Mouse (Mus musculus) lung, adult 10 weeks (tissue): ENCODE data around the gene Epn3. TPM values are rescaled to one million over a fixed set of nuclear protein-coding genes. Genes with fewer than 3 reads are reported as not detected.

Experiments
- polyA plus RNA-seq: library from polyadenylated mRNA; stranded (reverse); fragments of 350-450 nt; fragmentation: Illumina TruSeq; extraction: RNeasy Lipid Tissue Mini Kit (QIAGEN cat#74804); gene quantifications from one replicate; pipeline ENCODE4 v1.2.3, GENCODE M21; 2014; ENCODE audit warnings: low read depth, low replicate concordance; ENCODE audit not compliant: insufficient read depth

Epn3 gene
- polyA plus RNA-seq: 21.0 TPM

GRCm38 (mm10) chr11:94499661-94500152, at the start of gene Epn3:
Gene Epn3 (minus strand): TSS chr11:94499974.

GRCm38 (mm10) chr11:94548888-94549690, 49.3 kb upstream of the Epn3 start, which contains the start of gene Rsad1:
Gene Rsad1 (minus strand): TSS chr11:94549255.

GRCm38 (mm10) chr11:94521219-94521843, 21.6 kb upstream of the Epn3 start, which contains the start of gene Mycbpap:
Gene Mycbpap (minus strand): TSS chr11:94521742.

GRCm38 (mm10) chr11:94486001-94486400, 13.8 kb downstream of the Epn3 start, which contains the start of gene Spata20:
Gene Spata20 (minus strand): TSS chr11:94486179.

GRCm38 (mm10) chr11:94473707-94474543, 25.8 kb downstream of the Epn3 start, which contains the start of gene Cacna1g:
Gene Cacna1g (minus strand): TSS chr11:94474198.

Other genes starting within 250 kb of the Epn3 start
- not detected for gene Gm21885, start 218.1 kb downstream of the Epn3 start, polyA plus RNA-seq
- 42.5 TPM for gene Luc7l3, start 178.0 kb downstream of the Epn3 start, polyA plus RNA-seq
- 89.4 TPM for gene Ankrd40, start 172.0 kb downstream of the Epn3 start, polyA plus RNA-seq
- gene Abcc3, start 107.0 kb downstream of the Epn3 start, polyA plus RNA-seq: 21.3 TPM
- 0.23 TPM for gene Cacna1g, start 25.8 kb downstream of the Epn3 start, polyA plus RNA-seq
- gene Spata20, start 13.8 kb downstream of the Epn3 start, polyA plus RNA-seq: 0.11 TPM
- 9.0 TPM for gene Mycbpap, start 21.8 kb upstream of the Epn3 start, polyA plus RNA-seq
- gene Rsad1, start 49.3 kb upstream of the Epn3 start, polyA plus RNA-seq: 2.1 TPM
- 20.1 TPM for gene Chad, start 65.1 kb upstream of the Epn3 start, polyA plus RNA-seq
- 10.8 TPM for gene Acsf2, start 101.9 kb upstream of the Epn3 start, polyA plus RNA-seq
- 32.8 TPM for gene Lrrc59, start 129.8 kb upstream of the Epn3 start, polyA plus RNA-seq
- 76.6 TPM for gene Mrpl27, start 153.8 kb upstream of the Epn3 start, polyA plus RNA-seq
- gene Eme1, start 154.0 kb upstream of the Epn3 start, polyA plus RNA-seq: 0.35 TPM
- 9.5 TPM for gene Xylt2, start 177.5 kb upstream of the Epn3 start, polyA plus RNA-seq
- not detected for gene Gm11541, start 204.5 kb upstream of the Epn3 start, polyA plus RNA-seq
- not detected for gene Cdc34b, start 241.8 kb upstream of the Epn3 start, polyA plus RNA-seq